ENCODE assay signal across 24 mouse cellular contexts in the genomic region with DNA sequence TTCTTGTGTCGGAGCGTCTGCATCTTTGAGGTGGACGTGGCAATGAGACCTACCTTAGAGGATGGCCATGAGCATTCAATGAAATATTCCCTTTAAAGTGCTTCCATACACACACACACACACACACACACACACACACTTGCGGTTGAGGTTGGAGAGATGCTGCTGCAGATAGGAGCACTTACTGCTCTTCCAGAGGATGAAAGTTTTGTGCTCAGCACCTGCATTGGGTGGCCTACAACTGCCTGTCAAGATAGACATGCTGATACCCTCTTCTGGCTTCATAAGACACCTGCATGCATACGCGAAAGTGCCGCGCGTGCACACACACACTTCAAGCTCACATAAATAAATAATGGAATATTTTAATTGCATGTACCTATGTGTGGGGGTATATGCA.
A peak's percentile ranks its signal among the peaks of the same experiment; 100 is the strongest.
DNase-seq lines count a peak whose midpoint lies in the region; ATAC-seq lines count a peak whose summit lies in the region.
"Had no signal": no experiment of that assay in that cellular context is flagged by ENCODE, and none has a peak within 500 bp of the region (broad histone marks: within the 10 kb centered on the region; RNA-seq: fewer than 3 reads in every experiment).

No protein-coding gene starts in this region.

- H3K9me3 ChIP-seq in limb, embryonic 13.5 days = no peaks in the 10 kb centered on the region
- H3K9me3 ChIP-seq in limb, embryonic 10.5 days (replicated peaks) = no peaks in the 10 kb centered on the region
- H3K9me3 ChIP-seq in intestine, embryonic 15.5 days = no peaks in the 10 kb centered on the region
- H3K9me3 ChIP-seq: embryonic facial prominence, embryonic 12.5 days; embryonic facial prominence, embryonic 15.5 days; heart, embryonic 12.5 days; heart, embryonic 15.5 days had no signal

- 0 out of 2 replicates have a peak overlapping the region, but pooled peaks have one; percentile 48 for H3K27ac ChIP-seq in limb, embryonic 13.5 days
- no peak overlapping the region for H3K27ac ChIP-seq in limb, embryonic 10.5 days
- no peak overlapping the region for H3K27ac ChIP-seq in intestine, embryonic 15.5 days
- H3K27ac ChIP-seq: embryonic facial prominence, embryonic 12.5 days; gastrocnemius, adult 2 months; heart, embryonic 15.5 days; hindbrain, embryonic 14.5 days had no signal

- DNase-seq in limb, embryonic 10.5 days (ENCODE audit: low spot score) = no peak
- DNase-seq in thymus, postnatal 0 days (ENCODE audit: low spot score) = peak; percentile 29
- peak; percentile 52 for DNase-seq in thymus, postnatal 25 days
- no peak for DNase-seq in cerebellum, adult 9-11 months
- DNase-seq: adrenal gland, adult 8-10 months; adrenal gland, postnatal 25 days; cerebellum, adult 18-20 months; cerebellum, adult 9-10 months; cerebellum, postnatal 25 days; forebrain, postnatal 0 days; gastrocnemius, adult 2 months; gastrocnemius, postnatal 14 days; heart, adult 18-20 months; heart, postnatal 14 days; heart, postnatal 4 days had no signal

- peaks cover 46% of the 10 kb centered on the region; the same call in 1 of the 2 replicates for H3K27me3 ChIP-seq in limb, embryonic 13.5 days
- H3K27me3 ChIP-seq in limb, embryonic 10.5 days (ENCODE audit: low read depth, poor library complexity, severe bottlenecking) = peaks cover 97% of the 10 kb centered on the region
- peaks cover 6% of the 10 kb centered on the region for H3K27me3 ChIP-seq in intestine, embryonic 15.5 days (replicated peaks)

- H3K9ac ChIP-seq in limb, embryonic 13.5 days = no peak overlapping the region
- H3K9ac ChIP-seq in intestine, embryonic 15.5 days = no peak overlapping the region
- H3K9ac ChIP-seq: embryonic facial prominence, embryonic 12.5 days; embryonic facial prominence, embryonic 15.5 days; forebrain, postnatal 0 days; heart, embryonic 12.5 days; heart, embryonic 15.5 days; hindbrain, embryonic 14.5 days had no signal

- H3K4me2 ChIP-seq in limb, embryonic 13.5 days (replicated peaks) = no peak overlapping the region
- H3K4me2 ChIP-seq in intestine, embryonic 15.5 days (replicated peaks) = no peak overlapping the region
- H3K4me2 ChIP-seq: embryonic facial prominence, embryonic 12.5 days; embryonic facial prominence, embryonic 15.5 days; heart, embryonic 12.5 days; heart, embryonic 15.5 days; hindbrain, embryonic 14.5 days had no signal

- no peak for ATAC-seq in limb, embryonic 13.5 days (ENCODE audit: low FRiP score, low read depth)
- no peak for ATAC-seq in intestine, embryonic 15.5 days
- no peak for ATAC-seq in megakaryocyte, adult 5-6 weeks (ENCODE audit: poor library complexity, severe bottlenecking)
- ATAC-seq: activated CD4-positive, CD25-positive, alpha-beta regulatory T cell, adult 4 months had no signal

- peaks cover 21% of the 10 kb centered on the region for H3K4me1 ChIP-seq in limb, embryonic 13.5 days
- H3K4me1 ChIP-seq in limb, embryonic 10.5 days = peaks cover 48% of the 10 kb centered on the region
- no peaks in the 10 kb centered on the region for H3K4me1 ChIP-seq in intestine, embryonic 15.5 days (replicated peaks)
- H3K4me1 ChIP-seq: embryonic facial prominence, embryonic 12.5 days; heart, embryonic 15.5 days had no signal

- no peak overlapping the region for H3K4me3 ChIP-seq in limb, embryonic 13.5 days
- no peak overlapping the region for H3K4me3 ChIP-seq in limb, embryonic 10.5 days
- H3K4me3 ChIP-seq in intestine, embryonic 15.5 days (replicated peaks) = no peak overlapping the region
- H3K4me3 ChIP-seq: embryonic facial prominence, embryonic 12.5 days; embryonic facial prominence, embryonic 15.5 days; gastrocnemius, adult 2 months; heart, embryonic 12.5 days; heart, embryonic 15.5 days had no signal

- no peaks in the 10 kb centered on the region for H3K36me3 ChIP-seq in limb, embryonic 13.5 days
- H3K36me3 ChIP-seq in limb, embryonic 10.5 days = no peaks in the 10 kb centered on the region
- no peaks in the 10 kb centered on the region for H3K36me3 ChIP-seq in intestine, embryonic 15.5 days
- H3K36me3 ChIP-seq: embryonic facial prominence, embryonic 12.5 days; embryonic facial prominence, embryonic 15.5 days; heart, embryonic 12.5 days; heart, embryonic 15.5 days had no signal

- 98% methylated on average over 9 of the region's 9 CpGs for WGBS in limb, embryonic 13.5 days
- WGBS in limb, embryonic 10.5 days = 94% methylated on average over 9 of the region's 9 CpGs
- 95% methylated on average over 9 of the region's 9 CpGs for WGBS in intestine, embryonic 15.5 days

Comparison
In these comparisons a context has a peak if more than half of its experiments do, and no peak if none do; other contexts are left out.
1. DNase-seq: peak in thymus, postnatal 0 days (single experiment) and thymus, postnatal 25 days (single experiment); none in limb, embryonic 10.5 days (single experiment) and cerebellum, adult 9-11 months (single experiment).